Mouse (Mus musculus): ENCODE measurements at regions not wholly inside any gene's neighbourhood (a gene's known extent, or its start where the extent isn't known, plus 50 kb on each side); places are given as distances from the start of the nearest gene placed in this dataset.

- DNase-seq (ENCODE audit: inconsistent age in 2 of 2, low spot score in 1 of 2), result no peak
Observed at GRCm38 (mm10) chr13:28898900-28899299, 54.6 kb downstream of the Sox4 start.

GRCm38 (mm10) chr13:28892896-28893295, 60.6 kb downstream of the Sox4 start:
- DNase-seq (ENCODE audit: inconsistent age in 2 of 2, low spot score in 1 of 2), result no peak

DNA sequence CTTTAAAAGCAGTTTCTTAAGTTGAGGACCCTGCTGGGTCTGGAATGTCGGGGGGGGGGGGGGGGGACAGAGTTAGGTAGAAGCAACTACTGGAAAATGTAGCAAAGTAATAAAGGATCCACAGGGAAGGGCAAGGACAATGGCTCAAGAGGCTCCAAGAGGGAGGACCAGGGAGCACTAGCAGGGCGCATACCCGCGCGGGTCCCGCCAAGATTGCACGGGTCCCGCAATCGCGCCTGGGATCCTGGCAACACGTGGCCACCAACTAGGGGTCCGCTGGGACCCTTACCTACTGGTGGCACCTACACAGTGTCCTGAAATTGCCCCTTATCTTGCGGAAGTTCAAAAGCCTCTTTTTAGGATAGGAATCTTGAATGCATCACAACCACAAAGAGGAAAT, 66.4 kb downstream of the Sox4 start:
- no peak for DNase-seq (ENCODE audit: inconsistent age in 2 of 2, low spot score in 1 of 2)

DNA sequence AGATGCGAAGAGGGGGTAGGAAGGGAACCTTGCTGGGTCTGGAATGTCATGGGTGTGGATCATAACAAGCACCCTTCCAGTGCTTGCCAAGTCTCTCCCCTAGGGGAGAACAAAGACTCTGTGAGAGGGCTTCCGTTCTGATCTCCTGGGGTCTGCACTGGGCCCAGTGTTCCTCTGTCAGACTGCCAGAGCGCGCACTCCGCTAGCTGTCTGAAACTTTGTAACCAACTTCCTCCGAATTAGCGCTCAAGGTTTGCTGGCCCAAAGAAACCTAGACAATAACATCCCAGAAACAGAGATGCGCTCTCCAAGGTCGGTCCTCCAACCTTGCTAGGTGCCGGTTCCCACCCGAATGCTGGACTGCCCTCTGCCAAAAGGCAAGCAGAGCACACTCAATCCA, 66.8 kb downstream of the Sox4 start:
- DNase-seq (ENCODE audit: inconsistent age in 2 of 2, low spot score in 1 of 2), result peak in 1 of 2 experiments; percentile 31

DNA sequence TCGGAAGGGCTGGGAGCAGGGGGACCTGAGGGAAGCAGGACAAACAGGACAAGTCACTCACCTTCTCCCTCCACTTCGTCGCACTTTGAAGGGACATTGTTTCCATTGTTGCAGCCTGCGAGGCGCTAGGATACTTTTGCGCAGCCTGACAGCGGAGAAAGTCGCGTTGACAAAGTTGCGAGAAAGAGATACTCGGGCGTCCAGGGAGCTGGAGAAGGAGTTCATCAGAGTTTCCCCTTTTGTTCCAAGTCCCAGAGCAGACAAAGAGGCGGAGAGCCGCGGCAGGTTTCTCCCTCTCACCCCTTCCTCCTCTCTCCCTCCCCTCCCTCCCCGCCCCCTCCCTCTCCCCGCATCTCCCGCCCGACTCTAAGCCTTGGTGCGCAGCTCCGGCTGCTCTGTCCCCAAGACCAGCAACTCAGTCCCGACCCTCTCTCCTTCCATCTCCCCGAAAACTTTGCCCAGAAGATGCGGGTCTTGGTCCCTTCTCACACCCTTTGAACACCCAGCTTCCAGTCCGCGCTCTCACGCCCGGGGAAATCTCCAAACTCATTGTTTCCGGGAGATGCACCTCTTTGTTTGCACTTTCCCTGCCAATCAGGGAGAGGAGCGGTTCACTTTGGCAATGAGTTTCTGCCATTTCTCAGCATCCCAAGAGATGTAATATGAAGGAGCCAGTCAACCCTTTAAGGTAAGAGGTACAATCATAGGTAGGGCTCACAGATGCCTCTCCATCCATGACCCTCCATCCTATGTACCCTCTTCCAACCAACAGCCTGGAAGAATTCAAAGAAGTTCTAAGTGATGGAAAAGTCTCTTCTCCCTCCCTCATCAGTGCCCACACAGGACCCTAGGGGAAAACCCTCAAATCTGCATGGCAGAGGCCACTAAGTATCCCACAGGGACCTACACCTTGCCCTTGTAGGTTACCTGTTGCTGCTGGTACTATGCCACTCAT, 68.2 kb downstream of the Sox4 start:
- DNase-seq (ENCODE audit: inconsistent age in 2 of 2, low spot score in 1 of 2), result peak in 1 of 2 experiments; percentile 44

- DNase-seq (ENCODE audit: inconsistent age in 2 of 2, low spot score in 1 of 2), result peak in 1 of 2 experiments; percentile 34
Observed at GRCm38 (mm10) chr13:28884191-28884820, 69.2 kb downstream of the Sox4 start.

GRCm38 (mm10) chr13:28883398-28883797, 70.1 kb downstream of the Sox4 start:
- no peak for DNase-seq (ENCODE audit: inconsistent age in 2 of 2, low spot score in 1 of 2)

GRCm38 (mm10) chr13:28880888-28881287, 72.6 kb downstream of the Sox4 start:
- no peak for DNase-seq (ENCODE audit: inconsistent age in 2 of 2, low spot score in 1 of 2)

GRCm38 (mm10) chr13:28878692-28879091, 74.8 kb downstream of the Sox4 start:
- DNase-seq (ENCODE audit: inconsistent age in 2 of 2, low spot score in 1 of 2), result no peak

DNA sequence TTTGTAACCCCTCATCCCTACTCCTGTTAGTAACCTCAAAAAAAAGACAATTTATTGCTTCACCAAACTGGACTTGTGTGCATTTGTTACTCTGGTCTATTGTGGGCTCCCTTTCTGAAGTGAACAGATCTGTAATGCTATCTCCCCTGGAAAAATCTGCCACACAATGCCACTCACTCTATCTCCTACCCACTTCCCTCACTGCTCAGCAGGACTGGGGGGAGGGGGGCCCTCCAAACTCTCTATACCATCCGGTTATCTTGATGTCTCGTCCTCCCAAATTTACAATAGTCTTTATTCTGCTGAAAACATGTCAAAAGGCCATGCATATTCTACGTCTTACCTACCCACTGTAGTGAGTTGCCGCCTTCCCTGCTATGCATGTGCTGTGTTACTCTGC, 76.7 kb downstream of the Sox4 start:
- DNase-seq (ENCODE audit: inconsistent age in 2 of 2, low spot score in 1 of 2), result no peak

DNA sequence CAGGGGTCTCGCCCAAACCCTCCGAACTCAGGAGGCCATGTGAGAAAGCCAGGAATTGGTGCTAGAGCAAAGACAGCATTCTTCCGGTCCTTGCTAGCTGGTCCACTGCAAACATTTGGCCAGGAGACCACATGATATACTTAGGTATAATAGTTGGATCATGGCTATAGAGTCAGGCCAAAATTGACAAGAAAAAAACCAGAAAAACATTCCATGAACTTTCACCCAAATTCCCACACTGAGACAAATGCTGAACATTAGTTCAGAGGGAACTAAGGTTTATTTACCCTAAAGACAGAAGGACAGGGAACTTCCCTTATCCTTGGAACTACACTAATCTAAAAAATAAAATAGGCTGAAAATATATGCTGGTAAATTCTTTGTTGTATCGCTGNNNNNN, 82.8 kb downstream of the Sox4 start:
- DNase-seq (ENCODE audit: inconsistent age in 2 of 2, low spot score in 1 of 2), result no peak

DNA sequence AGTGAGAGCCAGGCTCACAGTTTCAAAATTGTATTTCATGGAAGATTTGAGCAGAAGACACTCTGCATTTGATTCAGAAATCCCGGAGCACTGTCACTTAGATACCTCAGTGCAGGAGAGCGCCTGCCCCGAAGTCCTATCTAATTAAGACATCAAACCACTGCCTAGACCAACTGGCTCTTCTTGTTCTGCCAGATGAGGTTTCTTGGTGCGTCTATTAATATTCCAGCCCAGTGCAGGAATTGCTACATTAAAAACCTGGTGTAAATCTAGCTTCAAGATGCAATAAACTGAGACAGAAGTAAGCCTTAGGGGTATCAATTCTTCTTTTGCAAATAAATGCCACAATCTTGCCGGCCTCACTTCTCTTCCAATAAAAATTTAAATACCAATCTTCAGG, 86.3 kb downstream of the Sox4 start:
- no peak for DNase-seq (ENCODE audit: inconsistent age in 2 of 2, low spot score in 1 of 2)

- DNase-seq (ENCODE audit: inconsistent age in 2 of 2, low spot score in 1 of 2), result no peak
Observed at GRCm38 (mm10) chr13:28866686-28867085, 86.8 kb downstream of the Sox4 start.

GRCm38 (mm10) chr13:28860601-28861000, 92.9 kb downstream of the Sox4 start:
- DNase-seq (ENCODE audit: inconsistent age in 2 of 2, low spot score in 1 of 2), result no peak

DNA sequence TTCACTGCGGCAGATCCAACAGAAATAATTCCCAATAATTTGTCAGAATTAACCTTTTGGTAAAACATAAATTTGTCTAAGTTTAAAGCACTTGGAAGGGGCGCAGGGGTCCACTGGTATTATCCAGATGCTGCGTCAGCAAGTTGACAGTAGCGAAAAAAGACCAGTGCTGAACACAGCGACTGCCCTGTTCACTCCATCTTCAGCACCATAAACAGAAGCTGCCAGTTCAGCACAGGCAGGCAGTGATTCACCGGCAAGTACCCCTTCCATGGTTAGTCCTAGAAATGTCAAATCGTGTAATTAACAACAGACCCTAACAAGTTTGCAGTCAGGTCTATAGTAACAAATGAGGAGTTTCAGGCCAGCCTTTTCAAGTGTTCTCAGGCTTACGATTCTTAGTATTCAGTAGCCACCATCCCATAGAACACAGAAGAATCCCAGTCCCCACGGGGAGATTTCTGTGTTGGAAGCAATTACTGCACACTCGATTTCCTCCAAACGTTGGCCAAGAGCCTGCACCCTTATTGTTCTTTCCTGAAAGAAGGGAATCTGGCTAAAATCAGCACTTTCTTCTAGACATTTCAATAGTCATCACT, 93.6 kb downstream of the Sox4 start:
- DNase-seq (ENCODE audit: inconsistent age in 2 of 2, low spot score in 1 of 2), result no peak

- no peak for DNase-seq (ENCODE audit: inconsistent age in 2 of 2, low spot score in 1 of 2)
Observed at GRCm38 (mm10) chr13:28858001-28858400, 95.5 kb downstream of the Sox4 start.

- no peak for DNase-seq (ENCODE audit: inconsistent age in 2 of 2, low spot score in 1 of 2)
Observed at GRCm38 (mm10) chr13:28857201-28857600, 96.3 kb downstream of the Sox4 start.

GRCm38 (mm10) chr13:28856472-28856871, 97.0 kb downstream of the Sox4 start:
- no peak for DNase-seq (ENCODE audit: inconsistent age in 2 of 2, low spot score in 1 of 2)

GRCm38 (mm10) chr13:28854247-28854646, 99.3 kb downstream of the Sox4 start:
- DNase-seq (ENCODE audit: inconsistent age in 2 of 2, low spot score in 1 of 2), result no peak

DNA sequence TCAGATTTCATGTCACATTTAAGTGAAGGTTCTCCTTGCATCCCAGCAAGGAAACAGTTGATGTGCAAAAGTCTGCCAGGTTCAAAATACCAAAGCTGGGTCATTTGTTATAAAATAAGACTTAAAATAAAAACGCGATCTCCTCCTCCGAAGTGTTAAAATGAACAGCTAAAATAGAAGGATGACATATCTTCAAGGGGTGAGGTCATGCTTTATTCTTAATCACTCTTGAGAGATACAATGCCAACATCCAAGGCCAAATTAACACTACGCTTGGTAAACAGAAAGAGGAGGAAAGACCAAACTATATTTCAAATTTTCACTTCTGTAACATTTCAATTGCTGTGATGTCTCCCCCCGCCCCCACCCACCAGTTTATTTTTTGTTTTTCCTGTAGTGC, 105.2 kb downstream of the Sox4 start:
- DNase-seq (ENCODE audit: inconsistent age in 2 of 2, low spot score in 1 of 2), result no peak

GRCm38 (mm10) chr13:28847478-28847877, 106.0 kb downstream of the Sox4 start:
- DNase-seq (ENCODE audit: inconsistent age in 2 of 2, low spot score in 1 of 2), result no peak

DNA sequence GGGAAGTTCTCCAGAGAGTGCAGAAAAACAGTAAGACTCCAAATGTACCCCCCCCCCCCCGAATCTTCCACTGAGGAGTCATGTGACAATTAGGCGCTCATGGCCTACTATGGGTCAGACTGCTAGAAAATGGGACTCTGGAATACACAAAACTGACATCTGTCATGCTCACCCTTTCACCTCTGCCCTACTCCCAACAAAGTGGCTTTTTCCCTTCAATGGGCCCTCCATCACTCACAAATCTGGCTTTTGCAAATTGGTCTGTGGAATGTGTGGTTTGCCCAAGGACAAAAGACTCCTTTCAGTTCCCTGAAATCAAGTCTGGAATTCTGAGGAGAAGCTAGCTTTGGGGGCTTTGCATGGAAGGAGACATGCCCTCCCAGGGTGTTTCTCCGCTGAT, 109.0 kb downstream of the Sox4 start:
- DNase-seq (ENCODE audit: inconsistent age in 2 of 2, low spot score in 1 of 2), result no peak
